Mouse (Mus musculus) gastrocnemius, postnatal 14 days (tissue): ENCODE measurements around the gene Lst1. TPM values are rescaled to one million over a fixed set of nuclear protein-coding genes. Genes with fewer than 3 reads are reported as not detected.
A peak's percentile ranks its signal among the peaks of the same experiment; 100 is the strongest.

Experiments used
- DNase-seq: peaks from one replicate; pipeline ENCODE4 v3.0.0; 2021; ENCODE audit warnings: mixed read lengths
- intact Hi-C: fragments of 180-260 bp; cut with DNase I; formaldehyde crosslinking; loops from one replicate; pipeline ENCODE4 v1.15.1; 2025; ENCODE audit warnings: low total_unique reads
- total RNA-seq, 2 experiments: library from RNA; stranded (reverse); gene quantifications; 2 replicates each; pipeline ENCODE4 v1.2.3; 2021

The Lst1 gene
- total RNA-seq, 2 experiments from 2014 or later, result 1.5 to 2.8 TPM

DNA sequence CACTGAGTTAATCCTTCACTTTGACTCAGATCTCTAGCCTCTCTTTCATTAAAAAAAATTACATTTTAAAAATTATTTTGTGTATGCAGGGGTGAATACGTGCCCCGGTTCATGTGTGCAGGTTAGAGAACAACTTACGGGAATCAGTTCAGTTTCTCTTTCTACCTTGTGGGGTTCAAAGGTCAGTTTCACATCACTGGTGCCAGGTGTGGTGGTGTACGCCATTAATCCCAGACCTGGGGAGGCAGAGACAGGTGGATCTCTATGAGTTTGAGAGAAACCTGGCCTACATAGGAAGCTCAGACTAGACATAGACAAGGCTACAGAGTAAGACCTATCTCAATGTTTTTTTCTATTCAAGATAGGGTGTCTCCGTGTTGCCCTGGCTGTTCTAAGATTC, 24.8 kb upstream of the Lst1 start:
- no peak for DNase-seq
- intact Hi-C loops, result no loop called here

DNA sequence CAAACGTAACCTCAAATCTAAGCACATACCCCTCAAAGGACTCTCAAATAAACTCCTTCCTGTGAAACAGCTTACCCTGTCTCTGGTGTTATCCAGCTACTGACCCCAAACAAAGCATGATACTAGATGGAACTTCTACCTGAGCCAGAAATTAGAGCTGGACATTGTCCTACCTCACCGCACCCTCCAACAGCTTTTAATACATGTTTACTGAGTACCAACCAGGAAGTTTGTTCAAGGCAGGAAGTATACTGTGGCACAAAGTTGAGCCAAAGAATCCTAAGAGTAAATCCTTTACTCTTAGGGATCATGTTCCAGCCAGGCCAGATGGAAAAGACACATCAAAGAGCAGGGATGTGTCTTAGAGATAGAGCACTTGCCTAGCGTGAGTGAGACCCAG, 22.4 kb upstream of the Lst1 start:
- intact Hi-C loops, result no loop called here

DNA sequence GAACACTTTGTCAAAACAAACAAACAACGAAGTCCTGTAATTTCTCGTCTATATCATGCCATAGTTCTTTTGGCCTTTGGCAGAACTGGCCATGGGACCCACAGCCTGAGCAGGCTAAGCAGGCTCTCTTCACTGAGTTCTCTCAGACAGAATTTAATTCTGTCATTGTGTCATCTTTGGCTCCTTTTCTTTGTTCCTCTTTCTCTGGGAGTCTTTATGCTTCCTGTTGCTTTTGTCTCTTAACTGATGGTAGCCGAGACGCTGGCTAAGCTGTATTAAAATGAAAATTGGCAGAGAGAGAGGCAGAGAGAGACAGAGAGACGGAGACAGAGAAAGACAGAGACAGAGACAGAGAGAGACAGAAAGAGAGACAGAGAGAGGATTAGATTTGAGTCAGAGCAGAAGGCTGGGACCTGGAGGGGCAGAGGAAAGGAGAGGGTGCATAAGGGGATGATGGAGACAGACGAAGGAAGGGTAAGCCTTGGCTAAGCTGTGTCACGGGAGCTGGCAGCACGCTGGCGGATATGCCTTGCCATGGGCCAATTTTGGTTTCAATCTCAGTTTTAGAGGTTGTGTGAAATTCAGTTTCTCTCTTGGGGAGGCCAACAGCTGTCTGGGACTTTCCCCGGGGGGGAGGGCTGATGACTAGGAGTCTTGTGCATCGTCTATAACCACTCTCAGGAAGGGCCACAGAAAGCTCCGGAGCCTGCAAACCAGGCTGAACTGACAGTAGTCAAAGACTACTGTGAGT, 21.7 kb upstream of the Lst1 start:
- intact Hi-C loops, result no loop called here
- DNase-seq, result no peak

More for the DNA sequence above, 22.4 kb upstream of the Lst1 start:
- DNase-seq, result no peak

DNA sequence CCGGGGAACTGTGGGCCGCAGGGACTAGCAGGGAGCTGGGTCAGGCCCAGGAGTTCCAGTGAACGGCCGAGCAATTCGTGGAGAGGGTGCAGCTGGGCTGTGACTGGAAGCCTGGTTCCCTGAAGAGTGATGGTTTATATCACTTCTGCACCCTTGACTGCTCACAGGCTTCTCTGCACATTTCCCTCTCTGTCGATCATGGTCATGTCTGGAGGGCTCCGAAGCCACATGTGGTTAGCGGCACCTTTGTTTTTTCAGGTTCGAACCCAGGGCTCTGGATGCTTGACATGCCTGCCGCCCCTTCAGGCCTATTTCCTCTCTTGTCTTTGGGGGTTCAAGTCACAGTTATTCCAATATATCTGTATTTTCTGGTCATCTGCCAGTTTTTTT, 17.1 kb upstream of the Lst1 start:
- DNase-seq, result no peak
- intact Hi-C loops, result no loop called here

DNA sequence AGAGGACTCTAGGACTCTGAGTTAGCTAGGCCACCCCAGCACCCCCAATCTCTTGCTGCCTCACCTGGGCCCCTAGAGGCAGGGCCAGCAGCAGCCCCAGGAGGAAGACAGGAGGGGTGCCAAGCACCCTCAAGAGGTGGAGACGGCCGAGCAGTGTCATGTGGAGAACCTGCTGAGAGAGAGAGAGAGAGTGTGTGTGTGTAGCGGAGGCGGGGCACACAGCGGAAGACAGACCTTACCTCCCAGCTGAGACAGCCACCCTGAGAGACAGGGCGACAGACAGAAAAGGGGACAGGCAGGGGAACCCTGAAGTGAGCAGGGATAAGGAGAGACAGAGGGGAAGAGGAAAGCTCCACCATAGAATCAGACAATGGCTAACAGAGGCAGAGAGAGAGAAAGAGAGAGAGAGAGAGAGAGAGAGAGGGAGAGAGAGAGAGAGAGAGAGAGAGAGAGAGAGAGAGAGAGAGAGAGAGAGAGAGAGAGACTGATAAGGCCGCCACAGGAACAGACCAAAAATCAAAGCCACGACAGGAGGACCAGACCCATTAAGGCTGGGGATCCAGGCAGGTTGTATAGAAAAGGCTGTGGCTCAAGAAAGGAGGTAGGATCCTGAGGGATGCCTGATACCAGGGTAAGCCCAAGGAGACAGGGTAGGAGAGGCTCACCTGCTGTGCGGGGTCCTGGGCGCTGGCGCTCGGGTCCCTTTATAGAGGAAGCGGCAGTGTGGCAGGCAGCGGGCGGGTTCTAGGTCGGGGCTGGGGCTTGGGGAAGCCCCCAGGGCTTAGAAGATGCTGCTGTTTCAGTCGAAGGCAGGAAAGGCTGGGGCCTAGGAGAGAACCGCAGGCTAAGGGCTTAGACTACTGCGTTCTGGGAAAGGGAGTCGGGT, 16.5 kb upstream of the Lst1 start, which contains the start of gene Lta:
Lta (minus strand) TSS at position 858 of the 886 bp plus-strand sequence.
- intact Hi-C loops, result no loop called here

DNA sequence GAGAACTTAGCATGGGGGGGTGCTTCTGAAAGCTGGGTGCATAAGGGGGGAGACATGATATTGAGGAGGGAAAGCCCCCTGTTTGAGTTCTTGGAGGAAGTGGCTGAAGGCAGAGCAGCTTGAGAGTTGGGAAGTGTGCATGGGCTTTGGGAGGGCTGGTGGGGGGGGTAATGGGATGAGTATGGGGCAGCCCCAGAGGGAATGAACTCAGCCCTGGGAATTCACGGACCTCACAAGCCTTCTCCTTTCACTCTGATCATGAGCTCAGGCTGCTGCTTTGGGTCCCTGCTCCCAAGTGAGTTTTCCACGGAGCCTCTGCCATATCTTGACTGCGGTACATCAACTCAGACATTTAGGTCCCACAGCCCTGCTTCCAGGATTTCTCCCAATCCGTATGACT, 14.2 kb upstream of the Lst1 start:
- DNase-seq, result no peak
- intact Hi-C loops, result no loop called here

More for the DNA sequence above, 16.5 kb upstream of the Lst1 start, which contains the start of gene Lta:
- DNase-seq, result no peak

DNA sequence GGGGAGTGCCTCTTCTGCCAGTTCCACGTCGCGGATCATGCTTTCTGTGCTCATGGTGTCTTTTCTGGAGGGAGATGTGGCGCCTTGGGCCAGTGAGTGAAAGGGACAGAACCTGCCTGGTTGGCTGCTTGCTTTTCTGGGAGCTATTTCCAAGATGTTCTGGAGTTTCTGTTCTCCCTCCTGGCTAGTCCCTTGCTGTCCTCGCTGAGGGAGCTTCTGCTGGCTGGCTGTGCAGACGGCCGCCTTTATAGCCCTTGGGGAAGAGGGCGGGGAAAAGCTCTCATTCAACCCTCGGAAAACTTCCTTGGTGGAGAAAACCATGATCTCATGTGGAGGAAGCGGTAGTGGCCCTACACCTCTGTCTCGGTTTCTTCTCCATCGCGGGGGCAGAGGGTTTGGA, 13.5 kb upstream of the Lst1 start, which contains the start of gene Tnf:
Tnf (minus strand) TSS at position 221 of the 400 bp plus-strand sequence.
- DNase-seq, result peak; percentile 62
- intact Hi-C loops, result no loop called here

DNA sequence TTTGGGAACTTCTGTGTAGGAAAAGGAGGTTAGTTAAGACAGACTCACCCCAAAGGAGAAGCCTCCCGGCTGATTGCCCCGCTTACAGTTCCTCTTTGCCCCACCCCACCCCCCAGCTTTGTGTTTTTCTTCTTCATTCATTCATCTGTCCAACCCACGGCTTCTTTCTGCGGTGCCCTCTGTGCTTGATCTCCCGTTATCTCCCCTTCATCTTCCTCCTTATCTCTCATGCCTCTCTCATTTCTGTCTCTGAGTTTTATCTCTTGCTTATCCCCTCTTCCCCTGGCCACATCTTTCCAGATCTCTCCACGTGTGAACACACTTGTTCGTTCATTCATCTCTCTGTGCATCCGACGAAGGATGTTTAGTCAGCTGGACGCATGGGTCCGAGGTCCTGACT, 12.9 kb upstream of the Lst1 start:
- intact Hi-C loops, result no loop called here
- no peak for DNase-seq

DNA sequence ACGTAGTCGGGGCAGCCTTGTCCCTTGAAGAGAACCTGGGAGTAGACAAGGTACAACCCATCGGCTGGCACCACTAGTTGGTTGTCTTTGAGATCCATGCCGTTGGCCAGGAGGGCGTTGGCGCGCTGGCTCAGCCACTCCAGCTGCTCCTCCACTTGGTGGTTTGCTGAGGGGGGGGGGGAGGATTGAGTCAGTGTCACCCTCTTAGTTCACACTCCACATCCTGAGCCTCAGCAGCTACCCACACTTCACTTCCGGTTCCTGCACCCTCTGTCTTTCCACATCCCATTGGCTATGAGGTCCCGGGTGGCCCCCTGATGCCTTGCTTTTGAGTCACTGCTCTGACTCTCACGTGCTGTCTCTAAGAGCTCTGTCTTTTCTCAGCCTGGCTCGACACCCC, 12.2 kb upstream of the Lst1 start:
- intact Hi-C loops, result no loop called here
- DNase-seq, result peak; percentile 24

DNA sequence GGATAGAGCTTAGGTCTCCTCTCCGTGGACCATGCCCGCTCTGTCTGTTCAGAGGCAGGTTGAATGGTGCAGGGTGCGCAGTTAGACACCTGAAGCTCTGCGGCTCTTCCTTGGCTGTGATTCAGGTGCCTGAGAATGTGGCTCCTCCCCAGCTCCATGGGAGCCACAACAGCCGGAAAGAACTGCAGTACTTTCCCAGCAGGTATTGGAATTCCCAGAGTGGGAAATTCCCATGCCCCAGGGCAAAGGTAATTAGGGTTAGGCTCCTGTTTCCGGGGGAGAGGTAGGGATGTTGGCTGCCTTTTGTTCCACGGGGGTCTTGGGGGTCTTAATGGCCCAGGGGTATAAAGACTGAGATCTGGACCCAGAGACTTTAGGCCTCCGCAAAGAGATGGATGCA, 10.7 kb upstream of the Lst1 start:
- intact Hi-C loops, result no loop called here
- no peak for DNase-seq

DNA sequence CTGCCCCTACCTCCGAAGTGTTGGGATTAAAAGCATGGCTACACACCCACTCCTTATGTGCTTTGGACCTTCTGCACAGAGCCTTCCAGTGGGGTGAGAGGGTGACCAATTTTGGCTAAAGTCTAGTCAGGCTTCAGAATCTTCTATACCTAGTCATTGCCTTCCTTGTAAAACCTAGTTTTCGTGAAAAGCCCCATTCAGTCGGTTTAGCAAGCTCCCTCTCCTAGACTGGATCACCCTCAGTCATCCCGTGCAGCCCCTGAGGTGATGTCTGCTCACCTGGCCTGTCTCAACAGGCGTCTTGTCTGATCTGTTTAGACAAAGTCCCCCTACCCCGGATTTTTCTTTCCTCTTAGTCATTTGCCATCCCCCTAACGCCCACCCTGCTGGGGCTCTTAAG, 9.8 kb upstream of the Lst1 start:
- no peak for DNase-seq
- intact Hi-C loops, result no loop called here

DNA sequence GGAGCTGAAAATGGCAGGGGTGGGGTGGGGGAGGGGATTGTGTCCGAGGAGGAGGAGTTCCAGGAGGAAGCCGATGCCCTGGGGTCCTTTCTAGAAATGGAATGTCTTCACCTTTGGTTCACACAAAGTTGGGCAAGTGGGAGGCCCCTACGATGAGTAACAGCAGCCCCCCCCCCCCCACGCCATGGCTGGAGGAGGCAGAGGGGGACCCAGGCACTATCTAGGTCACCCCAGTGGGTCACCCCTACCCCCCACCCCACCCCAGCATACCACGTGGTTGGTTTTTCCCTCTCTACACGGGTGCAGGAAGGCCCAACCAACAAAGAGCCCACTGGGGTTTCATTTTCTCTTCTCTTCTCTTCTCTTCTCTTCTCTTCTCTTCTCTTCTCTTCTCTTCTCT, 8.9 kb upstream of the Lst1 start:
- no peak for DNase-seq
- intact Hi-C loops, result no loop called here

DNA sequence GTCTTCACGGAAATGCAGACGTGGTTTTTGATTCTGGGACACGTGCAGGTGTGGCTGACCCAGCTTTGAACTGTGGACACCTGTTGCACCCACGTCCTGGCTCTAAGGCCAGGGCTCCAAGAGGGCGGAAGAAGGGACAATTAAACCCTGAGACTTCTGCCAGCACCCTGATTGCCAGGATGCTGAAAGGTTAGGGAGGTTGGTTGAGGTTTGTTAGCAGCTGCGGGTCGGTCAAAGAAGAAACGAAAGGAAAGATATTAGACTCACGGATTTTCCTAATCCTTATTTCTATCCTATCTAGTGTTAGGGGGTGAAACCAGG, 8.0 kb upstream of the Lst1 start:
- no peak for DNase-seq
- intact Hi-C loops, result no loop called here

DNA sequence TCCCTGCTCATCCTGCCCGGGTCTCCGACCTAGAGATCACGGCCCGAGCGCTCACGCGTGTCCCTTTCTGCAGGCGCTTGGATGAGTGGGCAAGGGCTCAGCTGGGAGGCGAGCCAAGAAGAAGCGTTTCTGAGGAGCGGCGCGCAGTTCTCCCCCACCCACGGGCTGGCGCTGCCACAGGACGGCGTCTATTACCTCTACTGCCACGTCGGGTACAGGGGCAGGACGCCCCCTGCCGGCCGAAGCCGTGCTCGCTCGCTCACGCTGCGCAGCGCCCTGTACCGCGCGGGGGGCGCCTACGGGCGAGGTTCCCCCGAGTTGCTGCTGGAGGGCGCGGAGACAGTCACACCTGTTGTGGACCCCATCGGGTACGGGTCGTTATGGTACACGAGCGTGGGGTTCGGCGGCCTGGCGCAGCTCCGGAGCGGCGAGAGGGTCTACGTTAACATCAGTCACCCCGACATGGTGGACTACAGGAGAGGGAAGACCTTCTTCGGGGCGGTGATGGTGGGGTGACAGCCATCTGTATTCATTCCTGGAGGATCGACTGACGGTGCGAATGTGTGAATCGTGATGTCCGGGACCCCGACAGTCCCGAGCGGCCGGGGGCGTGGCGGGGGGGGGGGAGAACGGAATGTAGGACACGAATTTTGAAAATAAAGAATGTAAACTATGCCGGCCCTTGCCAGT, 7.5 kb upstream of the Lst1 start:
- peak; percentile 88 for DNase-seq
- intact Hi-C loops, result no loop called here

DNA sequence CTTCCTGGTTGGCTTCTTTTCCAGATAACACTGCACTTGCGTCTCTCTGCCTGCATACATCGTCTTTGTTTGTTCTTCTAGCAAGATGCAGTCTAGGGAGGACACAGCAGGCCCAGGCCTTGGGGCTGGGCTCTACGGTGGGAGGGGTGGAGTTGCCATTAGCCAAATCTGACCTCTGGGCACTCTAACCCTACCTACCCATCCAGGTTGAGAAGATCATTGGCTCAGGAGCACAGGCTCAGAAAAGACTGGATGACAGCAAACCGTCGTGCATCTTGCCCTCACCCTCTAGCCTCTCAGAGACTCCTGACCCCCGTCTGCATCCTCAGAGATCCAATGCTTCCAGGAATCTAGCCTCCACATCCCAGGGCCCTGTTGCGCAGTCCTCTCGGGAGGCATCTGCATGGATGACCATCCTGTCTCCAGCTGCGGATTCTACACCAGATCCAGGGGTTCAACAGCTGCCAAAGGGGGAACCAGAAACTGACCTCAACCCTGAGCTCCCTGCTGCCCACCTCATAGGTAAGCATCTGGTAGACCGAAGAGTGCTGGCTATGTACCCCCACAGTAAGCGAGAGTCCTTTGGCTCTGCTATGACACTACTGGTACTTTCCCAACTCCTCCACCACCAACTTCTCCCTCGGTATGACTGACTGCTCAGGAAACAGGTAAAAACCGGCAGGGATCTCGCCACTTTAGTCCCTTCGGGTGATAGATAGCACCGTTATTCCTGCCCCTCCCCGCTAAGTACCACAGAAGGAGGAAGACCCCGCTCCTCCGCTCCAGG, 6.8 kb upstream of the Lst1 start:
- intact Hi-C loops, result no loop called here
- DNase-seq, result no peak

DNA sequence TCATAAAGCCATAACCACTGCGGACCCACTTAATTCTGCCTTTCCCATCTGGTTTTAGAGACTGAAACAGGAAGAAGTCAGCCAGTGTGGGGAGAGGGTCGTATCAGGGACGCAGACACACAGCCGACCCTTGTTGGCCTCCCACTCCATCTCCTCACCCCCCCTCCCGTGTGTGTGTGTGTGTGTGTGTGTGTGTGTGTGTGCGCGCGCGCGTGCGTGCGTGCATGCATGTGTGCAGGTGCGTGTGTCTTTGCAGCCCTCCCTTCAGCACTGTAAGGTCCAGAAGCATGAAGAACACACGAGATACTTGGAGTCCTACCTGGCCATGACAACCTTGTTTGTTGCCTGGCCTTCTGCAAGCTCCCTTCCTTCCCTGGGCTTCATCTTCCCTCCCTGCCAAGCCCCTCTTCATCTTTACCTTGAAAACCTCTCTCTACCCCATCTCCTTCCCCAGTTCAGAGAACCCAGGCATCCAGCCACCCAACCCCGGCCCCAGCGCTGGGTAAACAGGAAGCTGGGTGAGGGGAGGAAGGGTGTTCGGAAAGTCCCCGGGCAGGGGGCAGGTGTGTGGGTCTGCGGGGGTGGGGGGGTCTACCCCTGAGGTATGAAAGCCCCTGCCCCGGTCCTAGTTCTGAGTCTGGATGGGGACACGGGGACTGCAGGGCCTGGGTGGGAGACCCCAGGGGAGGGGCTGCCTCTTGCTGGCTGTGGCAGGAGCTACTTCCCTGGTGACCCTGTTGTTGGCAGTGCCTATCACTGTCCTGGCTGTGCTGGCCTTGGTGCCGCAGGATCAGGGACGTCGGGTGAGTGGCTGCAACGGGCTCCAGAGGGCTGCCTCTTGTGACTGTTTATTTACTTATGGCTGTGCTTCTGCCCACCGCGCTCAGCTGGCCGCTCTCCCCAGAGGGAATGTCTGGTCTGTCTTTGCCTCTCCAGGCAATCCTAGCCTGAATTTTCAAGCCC, 5.9 kb upstream of the Lst1 start, which contains the start of gene Ltb:
Ltb (plus strand) TSS at position 559 of the 963 bp plus-strand sequence.
- no peak for DNase-seq
- intact Hi-C loops, result no loop called here

DNA sequence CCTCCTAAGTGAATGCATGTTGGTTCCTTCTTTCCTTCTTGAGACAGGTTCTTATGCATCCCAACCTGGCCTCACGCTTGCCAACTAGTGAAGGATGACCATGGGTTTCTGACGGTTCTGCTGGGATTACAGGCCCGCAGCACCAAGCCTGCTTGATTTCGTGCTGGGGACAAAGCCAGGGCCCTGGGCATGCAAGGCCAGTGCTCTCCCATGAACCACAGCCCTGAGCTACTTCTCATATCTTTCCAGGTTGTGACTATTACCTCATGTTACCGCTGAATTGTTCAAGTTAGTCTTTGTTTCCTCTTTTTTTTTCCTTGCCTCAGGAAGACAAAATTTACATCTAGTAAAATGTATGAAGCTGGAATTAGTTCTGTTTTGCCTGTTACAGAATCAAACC, 4.7 kb upstream of the Lst1 start:
- intact Hi-C loops, result no loop called here

DNA sequence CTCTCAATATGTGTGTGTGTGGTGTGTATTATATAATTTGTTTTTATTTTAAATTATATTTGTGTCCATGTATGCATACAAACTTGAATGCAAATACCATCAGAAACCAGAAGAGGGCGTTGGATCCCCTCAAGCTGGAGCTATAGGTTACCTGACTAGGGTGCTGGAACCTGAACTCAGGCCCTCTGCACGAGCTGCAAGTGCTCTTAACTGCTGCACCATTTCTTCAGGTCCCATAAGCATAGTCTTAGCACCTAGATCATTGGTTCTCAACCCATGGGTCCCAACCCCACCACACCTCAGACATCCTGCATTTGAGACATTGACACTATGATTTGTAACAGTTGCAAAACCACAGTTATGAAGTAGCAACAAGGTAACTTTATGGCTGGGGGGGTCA, 3.5 kb upstream of the Lst1 start:
- DNase-seq, result no peak
- intact Hi-C loops, result no loop called here

More for the DNA sequence above, 4.7 kb upstream of the Lst1 start:
- DNase-seq, result no peak
